Mouse (Mus musculus) liver, embryonic 14.5 days (tissue): ENCODE data around the gene Ets1. TPM values are rescaled to one million over a fixed set of nuclear protein-coding genes. Genes with fewer than 3 reads are reported as not detected.

Source experiments
- ATAC-seq: fragments of 200-750 bp; cut with Nextera tagmentation; 2 replicates; pipeline ENCODE4 v1.8.0; 2017; ENCODE audit warnings: moderate number of reproducible peaks, mild to moderate bottlenecking, moderate library complexity; ENCODE audit not compliant: insufficient read depth
- DNase-seq, 3 experiments: peaks; one replicate each; pipeline ENCODE4 v3.0.0-alpha.2; 2012 to 2013; ENCODE audit warnings: low read depth in 3 of 3, low spot score in 3 of 3
- H3K27ac ChIP-seq: fragments of 300-500 bp; sonication (generic); 2 replicates; pipeline ENCODE4 v1.5.1; 2014; ENCODE audit warnings: moderate library complexity, mild to moderate bottlenecking, control low read depth, inconsistent platforms
- H3K27me3 ChIP-seq: fragments of 300-500 bp; sonication (generic); 2 replicates; pipeline ENCODE4 v1.6.1; 2014; ENCODE audit warnings: mild to moderate bottlenecking, low read length, moderate library complexity; ENCODE audit not compliant: control insufficient read depth, insufficient read depth
- H3K36me3 ChIP-seq: fragments of 300-500 bp; sonication (generic); replicated peaks from 2 replicates; pipeline ENCODE4 v1.6.1; 2014; ENCODE audit warnings: low read depth; ENCODE audit not compliant: control insufficient read depth, insufficient read depth
- H3K4me1 ChIP-seq, 2 experiments: fragments of 200-500 bp in 1 of 2; fragments of 300-500 bp in 1 of 2; sonication (generic) in 1 of 2; replicated peaks; 2 replicates each; pipeline ENCODE4 v1.6.1; 2012 to 2014; ENCODE audit warnings: antibody characterized with exemption in 1 of 2, inconsistent platforms in 1 of 2, low read length in 1 of 2; ENCODE audit not compliant: control insufficient read depth in 2 of 2, insufficient read depth in 2 of 2
- H3K4me2 ChIP-seq: fragments of 300-500 bp; sonication (generic); 2 replicates; pipeline ENCODE4 v1.6.1; 2014; ENCODE audit warnings: low read depth, mild to moderate bottlenecking, control low read depth, moderate library complexity
- H3K4me3 ChIP-seq, 2 experiments: fragments of 200-500 bp in 1 of 2; fragments of 300-500 bp in 1 of 2; sonication (generic) in 1 of 2; 2 replicates each; pipeline ENCODE4 v1.5.1; 2012 to 2014; ENCODE audit warnings: low read depth in 2 of 2, low read length in 2 of 2, mild to moderate bottlenecking in 2 of 2, control low read depth in 1 of 2, inconsistent platforms in 1 of 2, moderate library complexity in 1 of 2; ENCODE audit not compliant: insufficient read depth in 1 of 2
- H3K9ac ChIP-seq: fragments of 300-500 bp; sonication (generic); replicated peaks from 2 replicates; pipeline ENCODE4 v1.6.1; 2014; ENCODE audit warnings: mild to moderate bottlenecking, control low read depth, moderate library complexity
- H3K9me3 ChIP-seq: fragments of 300-500 bp; sonication (generic); 2 replicates; pipeline ENCODE4 v1.6.1; 2016; ENCODE audit warnings: low read length, mixed read lengths; ENCODE audit not compliant: control insufficient read depth
- CTCF ChIP-seq: IDR thresholded peaks from 2 replicates; pipeline ENCODE4 v1.5.1; 2016; ENCODE audit warnings: antibody characterized with exemption, low read depth, control low read depth
- EP300 ChIP-seq: IDR thresholded peaks from 2 replicates; pipeline ENCODE4 v1.6.1; 2016; ENCODE audit warnings: antibody characterized with exemption, low read depth
- WGBS: fragments of 180-500 bp; shearing (Covaris S2); extraction: QIAGEN DNeasy Blood & Tissue Kit; methylation state at CpG from one replicate; pipeline ENCODE4 v1.1.7; 2014; ENCODE audit not compliant: insufficient replicate concordance; 5-methylcytosine and 5-hydroxymethylcytosine counted together
- polyA plus RNA-seq, 2 experiments: library from polyadenylated mRNA; depleted of rRNA in 1 of 2; stranded (reverse) in 1 of 2; unstranded in 1 of 2; fragments of >200 nt; fragmentation: Nextera tagmentation in 1 of 2; extraction: Ambion mirVana in 1 of 2; gene quantifications; 2 replicates each; pipeline versions ENCODE4 v1.2.1 to v1.2.3; 2012 to 2014

The Ets1 gene
- polyA plus RNA-seq, 2 experiments, result 4.4 to 8.0 TPM

DNA sequence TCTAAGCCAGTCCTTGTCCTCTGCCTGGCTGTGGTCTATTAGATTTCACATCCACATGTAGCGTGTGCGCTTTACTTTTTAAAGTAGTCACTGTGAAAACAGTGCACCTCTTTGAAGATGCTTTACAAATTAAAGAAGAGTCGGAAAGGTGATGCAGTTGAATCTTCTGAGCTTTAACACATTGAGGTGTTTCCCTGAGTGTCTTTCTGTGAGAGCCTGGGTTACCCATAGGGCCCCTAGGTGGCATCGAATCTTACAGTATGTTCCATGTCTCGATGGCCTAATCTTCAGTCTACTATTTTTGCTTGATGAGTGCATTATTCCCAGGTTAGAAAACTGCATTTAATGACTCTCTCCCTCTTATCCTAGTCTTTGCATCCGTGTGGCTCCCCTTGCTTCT lies 41.6 kb downstream of the Ets1 start:
- H3K9me3 ChIP-seq, result no peaks in the 10 kb centered on the region
- H3K4me1 ChIP-seq, result 0 out of 4 replicates have a peak, but pooled peaks cover 0 to 3% of the 10 kb centered on the region in 2 experiments
- no peak for ATAC-seq
- no peak overlapping the region for H3K4me2 ChIP-seq
- 61% methylated on average over 6 of the region's 6 CpGs for WGBS
- TF ChIP-seq CTCF (no peak), EP300 (no peak)
- H3K9ac ChIP-seq, result no peak overlapping the region
- no peak overlapping the region for H3K27ac ChIP-seq
- no peak for DNase-seq
- no peak overlapping the region for H3K4me3 ChIP-seq
- peaks cover 5% of the 10 kb centered on the region for H3K27me3 ChIP-seq
- no peaks in the 10 kb centered on the region for H3K36me3 ChIP-seq

DNA sequence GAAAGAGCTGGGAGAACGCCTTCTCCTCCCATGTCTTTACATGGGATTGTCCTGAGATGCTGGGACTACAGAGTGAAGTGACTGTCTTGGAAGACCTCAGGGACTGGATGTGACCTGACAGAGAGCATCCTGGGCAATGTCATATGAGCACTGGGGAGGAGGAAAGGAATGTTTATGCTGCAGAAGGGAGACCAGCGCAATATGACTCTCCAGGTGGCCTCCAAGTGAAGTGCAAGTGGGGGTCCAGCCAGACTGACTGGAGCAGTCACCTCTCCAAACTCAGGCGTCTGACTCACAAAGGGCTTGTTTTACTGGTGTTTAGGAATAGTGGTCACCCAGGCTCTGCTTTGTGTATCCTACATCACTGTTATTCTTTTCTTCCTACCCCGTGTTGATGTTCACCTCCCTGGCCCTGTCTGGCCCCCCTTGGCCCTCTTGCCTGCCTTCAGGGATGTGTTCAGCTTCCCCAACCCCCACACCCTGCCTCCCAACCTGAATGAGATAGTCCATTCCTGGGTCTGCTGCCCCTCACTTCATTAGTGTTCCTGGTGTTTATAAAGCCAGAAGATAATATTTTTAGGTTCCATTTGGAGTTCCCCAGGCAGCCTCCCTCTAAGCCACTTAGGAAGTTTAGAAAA lies 42.2 kb downstream of the Ets1 start:
- H3K36me3 ChIP-seq, result no peaks in the 10 kb centered on the region
- H3K4me1 ChIP-seq, result 0 out of 4 replicates have a peak, but pooled peaks cover 0 to 1% of the 10 kb centered on the region in 2 experiments
- TF ChIP-seq EP300, result no peak
- no peak for TF ChIP-seq CTCF
- H3K27ac ChIP-seq, result no peak overlapping the region
- WGBS, result 56% methylated on average over 4 of the region's 4 CpGs
- no peak overlapping the region for H3K9ac ChIP-seq
- H3K27me3 ChIP-seq, result peaks cover 1% of the 10 kb centered on the region; the same call in 1 of the 2 replicates
- H3K9me3 ChIP-seq, result no peaks in the 10 kb centered on the region
- ATAC-seq, result no peak
- H3K4me3 ChIP-seq, result no peak overlapping the region
- no peak for DNase-seq
- H3K4me2 ChIP-seq, result no peak overlapping the region

DNA sequence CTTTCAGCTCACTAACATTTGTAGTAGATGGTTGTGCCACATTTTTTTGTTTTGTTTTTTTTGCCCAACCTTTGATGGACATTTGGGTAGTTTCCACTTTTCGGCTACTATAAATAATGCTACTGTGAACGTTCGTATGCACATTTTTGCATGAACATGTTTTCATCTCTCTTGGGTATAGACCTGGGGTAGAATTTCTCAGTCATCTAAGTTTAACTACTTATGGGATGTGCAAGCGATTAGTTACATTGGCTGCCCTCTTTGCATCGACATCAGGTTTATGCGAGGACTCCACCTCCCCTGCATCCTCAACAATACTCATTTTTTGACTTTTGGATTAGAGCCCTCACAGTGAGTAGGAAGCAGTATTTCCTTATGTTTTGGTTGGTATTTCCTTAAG lies 43.5 kb downstream of the Ets1 start:
- ATAC-seq, result no peak
- Histone ChIP-seq H3K4me3 (no peak overlapping the region), H3K27me3 (no peaks in the 10 kb centered on the region; the same call in 1 of the 2 replicates), H3K9me3 (no peaks in the 10 kb centered on the region), H3K4me2 (no peak overlapping the region), H3K9ac (no peak overlapping the region), H3K27ac (no peak overlapping the region), H3K4me1 (0 out of 4 replicates have a peak, but pooled peaks cover 0 to 1% of the 10 kb centered on the region in 2 experiments), H3K36me3 (no peaks in the 10 kb centered on the region)
- 60% methylated on average over 6 of the region's 6 CpGs for WGBS
- TF ChIP-seq EP300, result no peak
- no peak for TF ChIP-seq CTCF
- no peak for DNase-seq

DNA sequence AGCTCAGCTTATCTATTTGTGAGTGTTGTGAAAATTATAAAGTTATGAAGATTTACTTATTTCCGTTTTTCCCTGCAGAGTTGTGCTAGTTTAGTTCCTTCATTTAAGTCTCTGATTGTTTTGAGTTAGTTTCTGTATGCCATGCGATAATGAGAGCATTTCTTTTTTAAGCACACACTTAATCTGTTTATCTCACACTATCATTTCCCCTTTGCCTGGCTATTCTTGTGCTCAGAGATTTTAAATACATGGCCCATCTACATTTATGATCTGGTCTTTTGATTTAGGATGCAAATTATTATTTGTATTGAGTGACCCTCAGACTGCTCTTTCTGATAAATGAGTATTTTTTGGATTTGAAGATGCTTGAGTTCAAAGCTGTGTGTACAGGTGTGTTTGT lies 44.2 kb downstream of the Ets1 start:
- Histone ChIP-seq H3K36me3 (no peaks in the 10 kb centered on the region), H3K9me3 (no peaks in the 10 kb centered on the region), H3K9ac (no peak overlapping the region), H3K4me2 (no peak overlapping the region), H3K27ac (no peak overlapping the region), H3K4me3 (no peak overlapping the region), H3K27me3 (no peaks in the 10 kb centered on the region; the same call in 1 of the 2 replicates), H3K4me1 (no peaks in the 10 kb centered on the region)
- TF ChIP-seq CTCF, result no peak
- TF ChIP-seq EP300, result no peak
- WGBS, result 40% methylated on average over 2 of the region's 2 CpGs
- ATAC-seq (no peak), DNase-seq (no peak)

DNA sequence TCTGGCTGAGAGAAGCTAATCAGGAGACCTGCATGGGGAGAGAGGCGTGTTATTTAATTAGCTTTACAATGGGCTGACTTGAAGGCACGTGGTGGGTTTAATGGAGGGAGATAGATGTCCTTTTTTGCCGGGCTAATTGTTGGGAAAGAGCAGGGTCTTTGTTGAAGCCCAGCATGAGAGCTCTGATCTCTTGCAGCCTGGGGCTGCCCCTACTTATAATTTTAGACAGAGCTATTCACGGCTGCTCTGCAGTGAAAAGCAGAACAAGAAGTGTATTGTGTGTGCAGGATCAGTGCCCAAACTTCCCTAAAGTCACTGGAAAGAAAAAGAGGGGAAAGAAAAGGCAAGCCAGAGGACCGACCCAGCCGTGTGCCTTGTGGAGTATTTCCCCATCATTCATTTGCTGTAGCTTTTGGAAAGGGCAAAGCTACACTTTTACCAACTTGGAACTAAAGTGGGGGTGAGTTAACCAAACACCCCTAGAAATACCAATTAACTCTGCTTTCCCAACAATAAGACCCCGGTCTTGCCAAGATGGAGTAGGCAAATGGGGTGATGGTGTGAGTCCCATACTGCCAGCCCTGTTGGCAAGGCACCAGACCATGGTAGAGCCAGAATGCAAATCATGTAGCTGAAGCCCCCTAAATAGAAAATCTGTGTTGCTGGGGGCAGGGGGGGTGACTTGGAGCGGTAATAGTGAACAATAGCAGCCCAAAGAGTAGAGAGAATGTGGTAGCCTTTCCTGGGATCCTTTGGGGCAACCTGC lies 50.0 kb downstream of the Ets1 start:
- no peaks in the 10 kb centered on the region for H3K36me3 ChIP-seq
- no peak overlapping the region for H3K9ac ChIP-seq
- DNase-seq (no peak), ATAC-seq (no peak)
- H3K4me3 ChIP-seq, result no peak overlapping the region
- no peaks in the 10 kb centered on the region; a peak in 1 of 4 replicates for H3K4me1 ChIP-seq
- H3K9me3 ChIP-seq, result no peaks in the 10 kb centered on the region
- H3K4me2 ChIP-seq, result no peak overlapping the region
- no peak overlapping the region for H3K27ac ChIP-seq
- H3K27me3 ChIP-seq, result no peaks in the 10 kb centered on the region
- TF ChIP-seq EP300, result no peak
- TF ChIP-seq CTCF, result no peak
- WGBS, result 26% methylated on average over 8 of the region's 8 CpGs
